Mouse (Mus musculus) heart, embryonic 11.5 days (tissue): Measurements from ENCODE around the gene Prpsap1. TPM values are rescaled to one million over a fixed set of nuclear protein-coding genes. Genes with fewer than 3 reads are reported as not detected.

Source experiments
- ATAC-seq: fragments of 200-750 bp; cut with Nextera tagmentation; replicated peaks from 2 replicates; pipeline ENCODE4 v1.8.0; 2017; ENCODE audit warnings: moderate library complexity; ENCODE audit not compliant: insufficient number of reproducible peaks, low FRiP score, low TSS enrichment
- H3K27ac ChIP-seq: fragments of 300-500 bp; sonication (generic); 2 replicates; pipeline ENCODE4 v1.5.1; 2014; ENCODE audit warnings: mild to moderate bottlenecking, low read depth, low read length
- H3K27me3 ChIP-seq: fragments of 300-500 bp; sonication (generic); 2 replicates; pipeline ENCODE4 v1.6.1; 2014; ENCODE audit warnings: mild to moderate bottlenecking, low read length, mixed read lengths; ENCODE audit not compliant: control insufficient read depth, insufficient read depth
- H3K36me3 ChIP-seq: fragments of 300-500 bp; sonication (generic); 2 replicates; pipeline ENCODE4 v1.6.1; 2014; ENCODE audit warnings: mild to moderate bottlenecking, low read length, moderate library complexity, mixed read lengths; ENCODE audit not compliant: control insufficient read depth, insufficient read depth
- H3K4me1 ChIP-seq: fragments of 300-500 bp; sonication (generic); 2 replicates; pipeline ENCODE4 v1.6.1; 2014; ENCODE audit warnings: low read length; ENCODE audit not compliant: control insufficient read depth, insufficient read depth
- H3K4me2 ChIP-seq: fragments of 300-500 bp; sonication (generic); 2 replicates; pipeline ENCODE4 v1.6.1; 2014; ENCODE audit warnings: mild to moderate bottlenecking, moderate library complexity
- H3K4me3 ChIP-seq: fragments of 300-500 bp; sonication (generic); 2 replicates; pipeline ENCODE4 v1.5.1; 2014; ENCODE audit warnings: low read depth, low read length
- H3K9ac ChIP-seq: fragments of 300-500 bp; sonication (generic); 2 replicates; pipeline ENCODE4 v1.6.1; 2014; ENCODE audit warnings: mild to moderate bottlenecking, low read depth, low read length, moderate library complexity
- H3K9me3 ChIP-seq: fragments of 300-500 bp; sonication (generic); replicated peaks from 2 replicates; pipeline ENCODE4 v1.6.1; 2016; ENCODE audit warnings: low read length; ENCODE audit not compliant: control insufficient read depth
- WGBS: fragments of 180-500 bp; shearing (Covaris S2); extraction: QIAGEN DNeasy Blood & Tissue Kit; methylation state at CpG from one replicate; pipeline ENCODE4 v1.1.7; 2014; ENCODE audit not compliant: insufficient replicate concordance; 5-methylcytosine and 5-hydroxymethylcytosine counted together
- polyA plus RNA-seq: library from polyadenylated mRNA; unstranded; fragments of >200 nt; fragmentation: Nextera tagmentation; extraction: Ambion mirVana; gene quantifications from 2 replicates; pipeline ENCODE4 v1.2.1, GENCODE M21; 2014

Prpsap1 gene
- polyA plus RNA-seq, 1 experiment from 2014 or later, result 101 TPM

- Histone ChIP-seq H3K9me3 (no peaks in the 10 kb centered on the region), H3K9ac (peak within 1 kb of the TSS; percentile 96), H3K27me3 (no peaks in the 10 kb centered on the region), H3K4me1 (peaks cover 46% of the 10 kb centered on the region), H3K27ac (peak within 1 kb of the TSS; percentile 92), H3K4me3 (peak within 1 kb of the TSS; percentile 90), H3K36me3 (0 out of 2 replicates have a peak, but pooled peaks cover 3% of the 10 kb centered on the region), H3K4me2 (peak within 1 kb of the TSS; percentile 83)
- WGBS, result 2% methylated on average over 66 of the region's 66 CpGs
- peak; percentile 94 for ATAC-seq
Observed at GRCm38 (mm10) chr11:116433356-116434286, 60.4 kb downstream of the Prpsap1 start, which contains the start of gene Ubald2. Gene Ubald2, plus strand, starts transcription at chr11:116434094.

GRCm38 (mm10) chr11:116432593-116433355, 61.2 kb downstream of the Prpsap1 start:
- ATAC-seq, result no peak
- Histone ChIP-seq H3K9ac (peak overlapping the region; percentile 24; the same call in 1 of the 2 replicates), H3K27ac (no peak overlapping the region), H3K4me3 (no peak overlapping the region), H3K27me3 (no peaks in the 10 kb centered on the region), H3K4me2 (peak overlapping the region; percentile 83), H3K36me3 (0 out of 2 replicates have a peak, but pooled peaks cover 3% of the 10 kb centered on the region), H3K4me1 (peaks cover 46% of the 10 kb centered on the region), H3K9me3 (no peaks in the 10 kb centered on the region)
- WGBS, result 67% methylated on average over 8 of the region's 8 CpGs

- H3K27me3 ChIP-seq, result no peaks in the 10 kb centered on the region
- no peaks in the 10 kb centered on the region for H3K9me3 ChIP-seq
- H3K4me2 ChIP-seq, result no peak overlapping the region
- H3K36me3 ChIP-seq, result no peaks in the 10 kb centered on the region
- ATAC-seq, result no peak
- H3K9ac ChIP-seq, result no peak overlapping the region
- WGBS, result 50% methylated on average over 6 of the region's 6 CpGs
- H3K4me1 ChIP-seq, result peaks cover 41% of the 10 kb centered on the region
- H3K4me3 ChIP-seq, result no peak overlapping the region
- no peak overlapping the region for H3K27ac ChIP-seq
Observed at GRCm38 (mm10) chr11:116432127-116432526, 61.9 kb downstream of the Prpsap1 start.

GRCm38 (mm10) chr11:116431428-116432077, 62.4 kb downstream of the Prpsap1 start:
- Histone ChIP-seq H3K9me3 (no peaks in the 10 kb centered on the region), H3K4me1 (peaks cover 35% of the 10 kb centered on the region), H3K36me3 (no peaks in the 10 kb centered on the region), H3K27ac (no peak overlapping the region), H3K9ac (no peak overlapping the region), H3K27me3 (no peaks in the 10 kb centered on the region), H3K4me3 (no peak overlapping the region), H3K4me2 (peak overlapping the region; percentile 46)
- no peak for ATAC-seq
- 48% methylated on average over 11 of the region's 11 CpGs for WGBS

- Histone ChIP-seq H3K36me3 (no peaks in the 10 kb centered on the region), H3K27me3 (no peaks in the 10 kb centered on the region), H3K9me3 (no peaks in the 10 kb centered on the region), H3K9ac (no peak overlapping the region), H3K4me1 (peaks cover 28% of the 10 kb centered on the region), H3K27ac (peak overlapping the region; percentile 19; the same call in 1 of the 2 replicates), H3K4me3 (no peak overlapping the region), H3K4me2 (peak overlapping the region; percentile 46)
- ATAC-seq, result no peak
- WGBS, result 25% methylated on average over 22 of the region's 22 CpGs
Observed at GRCm38 (mm10) chr11:116430723-116431427, 63.1 kb downstream of the Prpsap1 start.

- Histone ChIP-seq H3K9me3 (no peaks in the 10 kb centered on the region), H3K27me3 (no peaks in the 10 kb centered on the region), H3K9ac (peak overlapping the region; percentile 17; the same call in 1 of the 2 replicates), H3K36me3 (no peaks in the 10 kb centered on the region), H3K4me1 (peaks cover 20% of the 10 kb centered on the region), H3K4me2 (peak overlapping the region; percentile 46; the same call in 1 of the 2 replicates), H3K4me3 (no peak overlapping the region), H3K27ac (no peak overlapping the region)
- ATAC-seq, result no peak
- WGBS, result 78% methylated on average over 9 of the region's 9 CpGs
Observed at GRCm38 (mm10) chr11:116429862-116430613, 64.0 kb downstream of the Prpsap1 start.

GRCm38 (mm10) chr11:116428872-116429859, 64.8 kb downstream of the Prpsap1 start:
- Histone ChIP-seq H3K9me3 (no peaks in the 10 kb centered on the region), H3K4me3 (no peak overlapping the region), H3K4me1 (peaks cover 20% of the 10 kb centered on the region), H3K27me3 (no peaks in the 10 kb centered on the region), H3K9ac (peak overlapping the region; percentile 17; the same call in 1 of the 2 replicates), H3K36me3 (no peaks in the 10 kb centered on the region), H3K27ac (no peak overlapping the region), H3K4me2 (peak overlapping the region; percentile 3; the same call in 1 of the 2 replicates)
- no peak for ATAC-seq
- WGBS, result 35% methylated on average over 13 of the region's 13 CpGs
